Mouse (Mus musculus) stomach, postnatal 0 days (tissue): ENCODE data around the gene Nup107. TPM values are rescaled to one million over a fixed set of nuclear protein-coding genes. Genes with fewer than 3 reads are reported as not detected.

Source experiments
- ATAC-seq: fragments of 200-750 bp; cut with Nextera tagmentation; 2 replicates; pipeline ENCODE4 v1.8.0; 2017; ENCODE audit not compliant: low FRiP score, low TSS enrichment
- DNase-seq: peaks from one replicate; pipeline ENCODE4 v3.0.0-alpha.2; 2016; ENCODE audit warnings: low spot score
- H3K27ac ChIP-seq: fragments of 300-500 bp; sonication (generic); replicated peaks from 2 replicates; pipeline ENCODE4 v1.5.1; 2014; ENCODE audit warnings: mild to moderate bottlenecking, control low read depth
- H3K27me3 ChIP-seq: fragments of 300-500 bp; sonication (generic); 2 replicates; pipeline ENCODE4 v1.6.1; 2014; ENCODE audit warnings: low read length; ENCODE audit not compliant: control insufficient read depth, insufficient read depth
- H3K36me3 ChIP-seq: fragments of 300-500 bp; sonication (generic); 2 replicates; pipeline ENCODE4 v1.6.1; 2014; ENCODE audit warnings: low read length, mixed read lengths; ENCODE audit not compliant: control insufficient read depth, insufficient read depth
- H3K4me1 ChIP-seq: fragments of 300-500 bp; sonication (generic); replicated peaks from 2 replicates; pipeline ENCODE4 v1.6.1; 2014; ENCODE audit warnings: antibody characterized with exemption; ENCODE audit not compliant: control insufficient read depth, insufficient read depth
- H3K4me2 ChIP-seq: fragments of 300-500 bp; sonication (generic); replicated peaks from 2 replicates; pipeline ENCODE4 v1.6.1; 2014; ENCODE audit warnings: low read depth, mild to moderate bottlenecking, control low read depth, moderate library complexity
- H3K4me3 ChIP-seq: fragments of 300-500 bp; sonication (generic); 2 replicates; pipeline ENCODE4 v1.5.1; 2014; ENCODE audit warnings: low read depth, low read length, control low read depth
- H3K9ac ChIP-seq: fragments of 300-500 bp; sonication (generic); 2 replicates; pipeline ENCODE4 v1.6.1; 2014; ENCODE audit warnings: mild to moderate bottlenecking, low read length, control low read depth, mixed read lengths
- H3K9me3 ChIP-seq: fragments of 300-500 bp; sonication (generic); 2 replicates; pipeline ENCODE4 v1.6.1; 2016; ENCODE audit warnings: low read length; ENCODE audit not compliant: control insufficient read depth
- CTCF ChIP-seq: IDR thresholded peaks from 2 replicates; pipeline ENCODE4 v1.5.1; 2016; ENCODE audit warnings: antibody characterized with exemption, low read depth, mild to moderate bottlenecking, moderate library complexity
- EP300 ChIP-seq: optimal IDR thresholded peaks from 2 replicates; pipeline ENCODE3; 2016; ENCODE audit warnings: antibody characterized with exemption
- WGBS: fragments of 180-500 bp; shearing (Covaris S2); extraction: QIAGEN DNeasy Blood & Tissue Kit; methylation state at CpG from one replicate; pipeline ENCODE4 v1.1.7; 2014; 5-methylcytosine and 5-hydroxymethylcytosine counted together
- polyA plus RNA-seq: library from polyadenylated mRNA; unstranded; fragments of >200 nt; fragmentation: Nextera tagmentation; extraction: Ambion mirVana; gene quantifications from 2 replicates; pipeline ENCODE4 v1.2.1, GENCODE M21; 2015

Gene Nup107
- polyA plus RNA-seq, result 14.4 and 16.5 TPM in 2 replicates

DNA sequence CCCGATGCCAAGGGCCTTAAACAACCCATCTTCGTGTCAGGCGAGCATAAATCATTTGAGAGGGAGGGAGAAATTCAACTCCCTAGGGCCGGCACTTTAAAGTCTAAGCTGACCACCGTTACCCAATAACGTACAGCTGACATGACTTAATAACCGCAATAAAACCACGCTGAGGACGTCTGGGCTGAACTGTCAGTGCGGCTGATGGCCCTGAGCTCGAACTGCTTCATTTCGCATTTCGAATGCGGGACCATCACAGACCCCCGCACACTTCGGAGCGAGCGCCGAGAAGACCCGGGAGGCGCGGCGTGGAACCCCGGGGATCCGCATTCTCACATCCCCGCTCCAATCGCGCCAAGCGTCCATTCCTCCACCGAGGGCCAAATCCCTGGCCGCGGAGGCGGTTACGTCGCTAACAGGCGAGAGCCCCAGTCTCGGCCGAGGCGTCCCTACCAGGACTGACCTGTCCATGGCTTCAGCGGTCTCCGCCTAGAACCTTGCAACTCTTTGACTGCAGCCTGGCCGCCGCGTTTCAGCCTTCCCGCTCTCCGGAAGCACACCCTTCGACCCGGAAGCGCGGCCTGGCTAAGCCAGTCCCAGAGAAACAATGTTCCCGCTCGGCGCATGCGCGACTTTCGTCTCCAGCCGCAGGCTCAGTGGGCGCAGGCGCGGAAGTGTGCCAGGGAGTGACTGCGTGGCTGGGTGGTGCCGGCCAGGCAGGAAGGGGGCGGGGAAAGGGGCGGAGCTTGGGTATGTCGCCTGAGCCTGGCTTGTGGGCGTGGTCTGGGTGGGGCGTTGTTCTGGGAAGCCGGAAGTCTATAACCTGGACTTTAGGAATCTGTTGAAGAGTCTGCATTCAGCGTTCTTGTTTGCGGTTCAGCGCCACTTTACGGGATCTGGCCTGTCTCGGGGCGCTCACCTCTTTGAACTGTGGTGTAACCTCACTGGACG lies at the start of gene Nup107:
Gene Nup107, minus strand, starts transcription at position 565 of the 951 bp plus-strand sequence.
- H3K4me2 ChIP-seq, result peak within 1 kb of the TSS; percentile 77
- ATAC-seq, result peak; percentile 97
- no peaks in the 10 kb centered on the region for H3K36me3 ChIP-seq
- TF ChIP-seq CTCF (no peak), EP300 (no peak)
- H3K9ac ChIP-seq, result peak within 1 kb of the TSS; percentile 85
- DNase-seq, result peak; percentile 100
- H3K27me3 ChIP-seq, result no peaks in the 10 kb centered on the region
- no peaks in the 10 kb centered on the region for H3K4me1 ChIP-seq
- H3K9me3 ChIP-seq, result no peaks in the 10 kb centered on the region
- peak within 1 kb of the TSS; percentile 79 for H3K4me3 ChIP-seq
- peak within 1 kb of the TSS; percentile 84 for H3K27ac ChIP-seq
- WGBS, result under 1% methylated on average over 75 of the region's 75 CpGs

- no peak overlapping the region for H3K9ac ChIP-seq
- DNase-seq, result no peak
Observed at GRCm38 (mm10) chr10:117841765-117842164, 49.3 kb upstream of the Nup107 start.

DNA sequence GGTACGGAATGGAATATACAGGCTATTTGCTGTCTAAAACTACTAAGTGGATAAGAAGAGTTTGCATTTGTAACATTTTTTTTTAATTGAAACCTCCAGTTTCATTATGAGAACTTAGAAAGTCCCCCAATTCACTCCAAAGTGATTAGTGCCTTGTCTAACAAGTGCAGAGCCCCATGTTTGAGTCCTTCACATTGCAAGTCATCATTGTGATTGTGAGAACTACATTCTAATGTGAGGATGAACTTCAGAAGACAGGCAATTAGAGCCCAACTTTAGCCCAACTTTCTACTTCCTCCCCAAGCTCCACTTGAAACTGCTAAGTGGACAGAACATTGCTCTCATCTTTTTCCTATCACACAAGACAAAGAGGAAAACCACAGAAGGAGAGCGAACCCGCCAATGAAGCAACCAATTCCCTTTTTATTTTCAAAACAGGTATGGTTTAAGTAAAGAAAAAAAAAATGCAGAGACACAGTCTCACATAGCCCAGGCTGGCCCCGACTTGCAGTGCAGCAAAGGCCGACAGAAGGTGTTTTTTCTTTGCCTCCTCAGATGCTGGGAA lies 48.0 kb upstream of the Nup107 start:
- no peaks in the 10 kb centered on the region for H3K36me3 ChIP-seq
- H3K9ac ChIP-seq, result no peak overlapping the region
- TF ChIP-seq EP300 (no peak), CTCF (no peak)
- no peaks in the 10 kb centered on the region for H3K27me3 ChIP-seq
- H3K4me3 ChIP-seq, result no peak overlapping the region
- 79% methylated on average over 5 of the region's 5 CpGs for WGBS
- ATAC-seq, result no peak
- peaks cover 3% of the 10 kb centered on the region; the same call in 1 of the 2 replicates for H3K4me1 ChIP-seq
- no peak for DNase-seq
- H3K9me3 ChIP-seq, result no peaks in the 10 kb centered on the region
- H3K27ac ChIP-seq, result no peak overlapping the region
- H3K4me2 ChIP-seq, result no peak overlapping the region

More at GRCm38 (mm10) chr10:117841765-117842164, 49.3 kb upstream of the Nup107 start:
- 49% methylated on average over 1 of the region's 1 CpGs for WGBS
- H3K27ac ChIP-seq, result no peak overlapping the region
- ATAC-seq, result no peak
- no peaks in the 10 kb centered on the region for H3K27me3 ChIP-seq
- H3K4me3 ChIP-seq, result no peak overlapping the region
- H3K9me3 ChIP-seq, result no peaks in the 10 kb centered on the region
- no peaks in the 10 kb centered on the region for H3K36me3 ChIP-seq
- H3K4me2 ChIP-seq, result no peak overlapping the region
- peaks cover 3% of the 10 kb centered on the region; the same call in 1 of the 2 replicates for H3K4me1 ChIP-seq
- TF ChIP-seq CTCF (no peak), EP300 (no peak)

DNA sequence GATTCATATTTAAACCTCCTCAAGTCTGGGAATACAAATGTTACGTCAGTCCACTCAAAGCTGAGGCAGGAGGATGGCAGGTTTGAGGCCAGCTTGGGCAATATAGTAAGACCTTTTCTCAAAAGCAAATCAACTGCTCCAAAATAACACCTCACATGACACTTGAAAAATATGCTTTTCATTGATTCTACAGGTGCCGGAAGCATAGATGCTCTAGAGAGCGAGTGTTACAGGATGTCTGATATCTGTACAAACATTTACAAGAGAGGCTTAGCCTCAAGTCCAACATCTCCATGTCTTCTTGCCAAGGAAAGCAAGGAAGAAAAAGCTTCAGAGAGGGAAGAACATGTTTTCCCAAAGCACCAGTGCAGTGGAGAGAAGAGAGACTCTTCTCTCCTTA lies 47.2 kb upstream of the Nup107 start:
- DNase-seq (no peak), ATAC-seq (no peak)
- TF ChIP-seq EP300 (no peak), CTCF (no peak)
- H3K36me3 ChIP-seq, result no peaks in the 10 kb centered on the region
- no peak overlapping the region for H3K4me2 ChIP-seq
- no peak overlapping the region for H3K27ac ChIP-seq
- H3K27me3 ChIP-seq, result no peaks in the 10 kb centered on the region
- H3K9ac ChIP-seq, result no peak overlapping the region
- WGBS, result 75% methylated on average over 3 of the region's 3 CpGs
- no peak overlapping the region for H3K4me3 ChIP-seq
- peaks cover 3% of the 10 kb centered on the region; the same call in 1 of the 2 replicates for H3K4me1 ChIP-seq
- no peaks in the 10 kb centered on the region for H3K9me3 ChIP-seq

- no peak overlapping the region for H3K4me2 ChIP-seq
- TF ChIP-seq EP300 (no peak), CTCF (peak; percentile 53)
- ATAC-seq (peak; percentile 47; the same call in 1 of the 2 replicates), DNase-seq (no peak)
- no peaks in the 10 kb centered on the region for H3K36me3 ChIP-seq
- H3K27ac ChIP-seq, result no peak overlapping the region
- no peak overlapping the region for H3K4me3 ChIP-seq
- no peaks in the 10 kb centered on the region for H3K27me3 ChIP-seq
- H3K4me1 ChIP-seq, result peaks cover 3% of the 10 kb centered on the region; the same call in 1 of the 2 replicates
- H3K9me3 ChIP-seq, result no peaks in the 10 kb centered on the region
- 86% methylated on average over 3 of the region's 3 CpGs for WGBS
- H3K9ac ChIP-seq, result no peak overlapping the region
Observed at GRCm38 (mm10) chr10:117838924-117839323, 46.4 kb upstream of the Nup107 start.
